Mouse (Mus musculus) cerebellum, adult 2 months (tissue): ENCODE data around the gene Fhit. TPM values are rescaled to one million over a fixed set of nuclear protein-coding genes. Genes with fewer than 3 reads are reported as not detected.

Experiments
- DNase-seq, 2 experiments: peaks; one replicate each; pipeline ENCODE4 v3.0.0; 2021
- H3K27ac ChIP-seq: fragments of 200-500 bp; 2 replicates; pipeline ENCODE4 v1.5.1; 2012; ENCODE audit warnings: low read length, control low read depth, inconsistent platforms; ENCODE audit not compliant: insufficient read depth
- H3K27me3 ChIP-seq: fragments of 200-500 bp; 2 replicates; pipeline ENCODE4 v1.6.1; 2012; ENCODE audit warnings: inconsistent platforms, mild to moderate bottlenecking, low read length, moderate library complexity; ENCODE audit not compliant: control insufficient read depth, insufficient read depth
- H3K4me1 ChIP-seq: fragments of 200-500 bp; 2 replicates; pipeline ENCODE4 v1.6.1; 2011; ENCODE audit warnings: low read length; ENCODE audit not compliant: control insufficient read depth, insufficient read depth
- H3K4me3 ChIP-seq: fragments of 200-500 bp; replicated peaks from 2 replicates; pipeline ENCODE3; 2011; ENCODE audit warnings: mild to moderate bottlenecking, low read depth, low read length, control low read depth; ENCODE audit not compliant: insufficient read depth
- CTCF ChIP-seq: fragments of 200-500 bp; IDR thresholded peaks from 2 replicates; pipeline ENCODE4 v1.5.1; 2011; ENCODE audit warnings: low read depth, mild to moderate bottlenecking, control low read depth, low read length, moderate library complexity, borderline replicate concordance; ENCODE audit not compliant: insufficient read depth
- POLR2A ChIP-seq: fragments of 200-500 bp; IDR thresholded peaks from 2 replicates; pipeline ENCODE4 v1.6.1; 2011; ENCODE audit warnings: low read length, control low read depth, borderline replicate concordance; ENCODE audit not compliant: insufficient read depth
- WGBS: fragments of 180-500 bp; shearing (Covaris S2); methylation state at CpG from one replicate; pipeline ENCODE4 v1.1.7; 2018; 5-methylcytosine and 5-hydroxymethylcytosine counted together
- polyA plus RNA-seq: library from polyadenylated mRNA; depleted of rRNA; stranded (reverse); fragments of >200 nt; gene quantifications from 2 replicates; pipeline ENCODE4 v1.2.3, GENCODE M21; 2012

Gene Fhit
- polyA plus RNA-seq, 1 experiment: 10.5 TPM

- DNase-seq: no peak
- TF ChIP-seq POLR2A: no peak
- no peak for TF ChIP-seq CTCF
- WGBS: 37% methylated on average over 4 of the region's 4 CpGs
- Histone ChIP-seq H3K4me3 (no peak overlapping the region), H3K4me1 (no peaks in the 10 kb centered on the region), H3K27me3 (no peaks in the 10 kb centered on the region), H3K27ac (no peak overlapping the region)
These were observed 1465.8 kb downstream of the Fhit start for GRCm38 (mm10) chr14:9696004-9696403.

DNA sequence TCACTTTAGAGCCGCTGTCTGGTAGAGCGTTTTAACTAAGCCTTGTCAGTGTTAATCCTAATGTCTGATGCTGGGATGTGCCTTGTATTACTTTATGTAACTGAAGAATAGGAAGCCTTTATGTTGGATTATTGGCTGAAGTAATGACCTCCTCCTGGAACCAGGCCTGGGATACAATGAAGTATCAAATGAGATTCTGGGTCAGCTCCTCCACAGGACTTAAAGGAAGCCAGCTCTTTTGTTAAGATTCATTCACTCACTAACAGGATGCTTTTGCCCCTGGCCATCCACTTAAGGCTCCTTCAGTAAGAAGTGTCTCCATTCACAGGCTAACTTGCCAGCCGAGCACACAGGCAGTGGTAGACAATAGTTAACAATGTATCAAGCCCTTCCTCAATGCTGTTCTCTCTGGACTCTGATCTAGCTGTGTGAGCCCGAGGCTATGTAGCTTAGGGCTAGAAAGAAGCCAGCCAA lies 1466.6 kb downstream of the Fhit start:
- no peak overlapping the region for H3K27ac ChIP-seq
- no peak overlapping the region for H3K4me3 ChIP-seq
- H3K27me3 ChIP-seq: no peaks in the 10 kb centered on the region
- no peak for DNase-seq
- no peaks in the 10 kb centered on the region for H3K4me1 ChIP-seq
- TF ChIP-seq CTCF (no peak), POLR2A (no peak)
- WGBS: 56% methylated on average over 4 of the region's 4 CpGs

GRCm38 (mm10) chr14:9688664-9689257 lies 1473.1 kb downstream of the Fhit start:
- TF ChIP-seq CTCF (no peak), POLR2A (no peak)
- 82% methylated on average over 2 of the region's 2 CpGs for WGBS
- no peaks in the 10 kb centered on the region for H3K27me3 ChIP-seq
- H3K4me3 ChIP-seq: no peak overlapping the region
- no peak for DNase-seq
- H3K27ac ChIP-seq: no peak overlapping the region
- no peaks in the 10 kb centered on the region for H3K4me1 ChIP-seq

GRCm38 (mm10) chr14:9684362-9684761 lies 1477.5 kb downstream of the Fhit start:
- TF ChIP-seq CTCF (no peak), POLR2A (no peak)
- Histone ChIP-seq H3K4me1 (no peaks in the 10 kb centered on the region), H3K4me3 (no peak overlapping the region), H3K27me3 (no peaks in the 10 kb centered on the region), H3K27ac (no peak overlapping the region)
- DNase-seq: no peak
- 85% methylated on average over 1 of the region's 1 CpGs for WGBS

- no peak overlapping the region for H3K4me3 ChIP-seq
These were observed 1489.1 kb downstream of the Fhit start for GRCm38 (mm10) chr14:9672728-9673127.

DNA sequence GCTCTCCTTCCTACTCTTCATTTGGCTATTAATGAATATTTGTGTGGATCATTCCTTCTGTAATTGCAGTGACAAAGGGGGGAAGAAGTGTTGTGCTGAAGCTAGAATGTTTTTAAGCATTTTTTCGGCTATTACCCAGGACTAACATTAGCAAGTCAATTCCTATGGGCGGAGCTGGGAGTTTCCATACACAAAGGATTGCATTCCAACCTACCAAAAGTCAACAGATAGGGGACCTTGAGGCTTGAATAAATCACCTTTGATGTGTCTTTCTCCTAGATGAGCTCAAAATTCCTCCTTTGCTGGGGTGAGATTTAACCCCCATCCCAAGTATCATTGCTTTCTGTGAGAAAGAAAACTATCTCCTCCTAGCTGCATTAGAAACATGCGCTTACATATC lies 1490.1 kb downstream of the Fhit start:
- WGBS: 72% methylated on average over 3 of the region's 3 CpGs
- DNase-seq: no peak
- no peak overlapping the region for H3K27ac ChIP-seq
- H3K27me3 ChIP-seq: no peaks in the 10 kb centered on the region
- H3K4me1 ChIP-seq: no peaks in the 10 kb centered on the region
- no peak overlapping the region for H3K4me3 ChIP-seq
- TF ChIP-seq POLR2A (no peak), CTCF (no peak)

More at GRCm38 (mm10) chr14:9672728-9673127, 1489.1 kb downstream of the Fhit start:
- Histone ChIP-seq H3K27me3 (no peaks in the 10 kb centered on the region), H3K4me1 (no peaks in the 10 kb centered on the region), H3K27ac (no peak overlapping the region)
- WGBS: 31% methylated on average over 1 of the region's 1 CpGs
- no peak for DNase-seq
- TF ChIP-seq POLR2A (no peak), CTCF (no peak)

DNA sequence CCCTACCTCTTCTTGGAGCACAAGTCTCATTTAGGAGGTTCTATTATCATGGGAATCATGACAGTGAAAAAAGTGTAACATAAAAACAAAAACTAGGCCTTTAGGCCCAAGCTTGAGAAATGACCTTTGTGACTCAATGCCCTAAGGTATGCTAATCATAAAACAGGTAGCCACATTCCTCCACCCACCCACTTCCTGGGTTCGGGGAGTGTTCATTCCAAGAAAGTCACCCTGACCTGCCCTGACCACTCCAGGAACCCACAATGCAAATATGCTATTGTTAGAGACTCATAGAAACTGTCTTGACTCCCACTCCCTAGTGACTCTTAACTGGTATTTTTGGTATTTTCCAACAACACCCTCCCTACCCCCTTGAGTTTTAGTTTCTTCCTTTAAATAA lies 1492.1 kb downstream of the Fhit start:
- H3K4me3 ChIP-seq: no peak overlapping the region
- no peaks in the 10 kb centered on the region for H3K4me1 ChIP-seq
- WGBS: 91% methylated on average over 1 of the region's 1 CpGs
- no peak overlapping the region for H3K27ac ChIP-seq
- no peak for TF ChIP-seq CTCF
- TF ChIP-seq POLR2A: no peak
- no peak for DNase-seq
- no peaks in the 10 kb centered on the region for H3K27me3 ChIP-seq

DNA sequence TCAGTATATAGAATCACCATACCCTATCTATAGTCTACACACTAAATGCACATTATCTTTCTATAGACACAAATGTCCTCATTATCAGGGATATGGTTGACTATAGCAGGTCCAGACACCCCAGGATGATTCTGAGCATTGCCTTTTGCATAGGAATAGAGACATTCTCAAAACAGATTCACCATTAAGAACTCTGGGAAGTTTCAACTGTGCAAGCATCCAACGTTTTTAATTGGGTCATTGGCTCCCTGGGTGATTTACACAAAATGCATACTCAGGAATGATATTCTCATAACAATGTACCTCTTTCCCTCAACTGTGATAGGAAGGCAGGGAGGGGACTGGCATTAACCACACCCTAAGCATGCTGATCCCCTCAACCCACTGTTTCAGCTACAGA lies 1503.4 kb downstream of the Fhit start:
- no peaks in the 10 kb centered on the region for H3K4me1 ChIP-seq
- H3K27ac ChIP-seq: no peak overlapping the region
- WGBS: 18% methylated on average over 1 of the region's 1 CpGs
- no peak for DNase-seq
- no peak overlapping the region for H3K4me3 ChIP-seq
- TF ChIP-seq CTCF (no peak), POLR2A (no peak)
- no peaks in the 10 kb centered on the region for H3K27me3 ChIP-seq
